Mouse (Mus musculus) activated CD4-positive, CD25-positive, alpha-beta regulatory T cell (primary cell): ENCODE results near the gene BC029722. TPM values are rescaled to one million over a fixed set of nuclear protein-coding genes. Genes with fewer than 3 reads are reported as not detected.

Source experiments
- polyA plus RNA-seq, 2 experiments: library from polyadenylated mRNA; unstranded; fragments of 100-300 nt; shearing (Covaris generic); gene quantifications; one replicate each; pipeline ENCODE4 v1.2.1; 2017

Gene BC029722
- 10 to 100 TPM; 44.9 to 51.3 TPM for polyA plus RNA-seq

GRCm38 (mm10) chr2:155819392-155819448 is at the start of gene BC029722:
TSS of gene BC029722 (minus strand) at chr2:155819426.

GRCm38 (mm10) chr2:155834732-155835131 is 15.5 kb upstream of the BC029722 start, which contains the start of gene Fam83c:
TSS of gene Fam83c (minus strand) at chr2:155834854.

DNA sequence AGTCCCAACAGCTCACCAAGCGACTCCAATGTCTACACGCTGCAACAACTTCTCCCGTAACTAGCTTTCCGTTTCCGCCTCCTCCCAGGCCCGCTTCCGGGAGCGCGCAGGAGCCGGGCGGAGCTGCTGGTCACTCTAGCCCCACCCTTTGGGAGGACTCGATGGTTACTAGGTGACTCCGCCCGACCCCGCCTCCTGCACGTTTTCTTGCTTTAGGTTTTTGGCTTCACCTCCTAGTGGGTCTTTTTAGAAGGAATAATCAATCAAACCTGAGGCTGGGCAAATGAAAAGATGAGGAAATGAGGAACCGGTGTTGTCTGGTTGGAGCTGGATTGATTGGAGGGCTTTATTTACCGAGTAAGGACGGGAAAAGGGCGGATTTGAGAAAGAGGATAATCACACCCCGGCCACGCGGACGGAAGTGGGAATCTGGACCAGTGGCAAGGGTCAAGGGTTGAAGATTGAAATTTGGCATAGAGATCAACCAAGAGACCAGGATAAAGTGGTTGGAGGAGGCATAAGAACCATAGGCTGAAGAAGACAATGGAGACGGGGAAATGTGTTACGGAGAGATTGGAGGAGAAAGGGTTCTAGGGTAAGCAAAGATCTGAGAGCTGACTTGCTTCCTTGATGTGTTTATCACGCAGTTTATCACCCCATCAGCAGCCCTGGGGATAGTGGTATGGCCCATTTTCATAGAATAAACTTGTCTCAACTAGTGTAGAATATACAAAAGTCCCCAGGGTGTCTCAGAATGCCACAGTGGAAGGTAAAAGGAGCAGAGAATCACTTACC is 7.6 kb upstream of the BC029722 start, which contains the start of gene Eif6:
Gene Eif6 (minus strand): TSS at position 296 of the 795 bp plus-strand sequence.

DNA sequence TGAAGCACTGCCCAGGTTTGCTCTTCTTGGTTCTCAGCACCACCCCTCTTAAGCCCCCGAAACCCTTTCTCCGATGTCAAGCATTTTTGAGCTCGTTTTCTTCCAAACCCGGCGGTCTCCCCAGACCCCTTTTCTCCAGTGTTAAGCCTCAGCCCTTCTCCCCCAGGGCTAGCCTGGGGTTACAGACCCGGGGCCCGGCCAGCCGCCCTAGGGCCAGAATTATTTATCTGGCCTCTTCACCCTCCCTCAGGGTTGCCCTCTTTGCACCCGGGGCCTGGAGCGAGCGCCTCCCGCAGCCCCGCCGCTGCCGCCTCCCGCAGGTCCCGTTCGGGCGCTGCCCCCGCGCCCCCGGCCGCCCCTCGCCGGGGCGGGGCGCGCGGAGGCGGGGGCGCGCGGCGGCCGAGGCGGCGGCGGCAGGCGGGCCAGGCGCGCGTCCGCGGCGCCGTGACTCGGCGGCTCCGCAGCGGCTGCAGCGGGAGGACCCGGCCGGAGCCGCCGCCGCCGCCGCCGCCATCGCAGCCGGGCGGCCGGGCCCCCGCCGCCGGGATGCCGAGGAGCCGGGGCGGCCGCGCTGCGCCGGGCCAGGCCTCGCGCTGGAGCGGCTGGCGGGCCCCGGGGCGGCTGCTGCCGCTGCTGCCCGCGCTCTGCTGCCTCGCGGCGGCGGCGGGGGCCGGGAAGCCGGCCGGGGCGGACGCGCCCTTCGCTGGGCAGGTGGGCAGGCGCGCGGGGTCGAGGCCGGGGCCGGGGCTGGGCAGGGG is 44.1 kb downstream of the BC029722 start, which contains the start of gene Mmp24:
Gene Mmp24 (plus strand): TSS at position 416 of the 758 bp plus-strand sequence.

Other genes with a start within 250 kb of the BC029722 start
- gene Gss, start 226.6 kb downstream of the BC029722 start, polyA plus RNA-seq = 10 to 100 TPM; 15.6 to 15.7 TPM
- gene Myh7b, start 208.2 kb downstream of the BC029722 start, polyA plus RNA-seq = under 1 TPM in 1 of 2 experiments, not detected in 1; 0.02 TPM
- 100 to 1,000 TPM; 208 to 271 TPM for gene Trpc4ap, start 127.0 kb downstream of the BC029722 start, polyA plus RNA-seq
- gene Edem2, start 90.0 kb downstream of the BC029722 start, polyA plus RNA-seq = 10 to 100 TPM; 65.5 to 66.5 TPM
- gene Gm17581, start 83.6 kb downstream of the BC029722 start, polyA plus RNA-seq = not detected
- under 1 TPM; 0.36 to 0.87 TPM for gene Procr, start 68.3 kb downstream of the BC029722 start, polyA plus RNA-seq
- gene Mmp24, start 44.1 kb downstream of the BC029722 start, polyA plus RNA-seq = under 1 TPM in 1 of 2 experiments, not detected in 1; 0.06 TPM
- gene Eif6, start 7.5 kb upstream of the BC029722 start, polyA plus RNA-seq = 100 to 1,000 TPM; 204 to 246 TPM
- gene Fam83c, start 15.4 kb upstream of the BC029722 start, polyA plus RNA-seq = not detected
- gene Uqcc1, start 110.9 kb upstream of the BC029722 start, polyA plus RNA-seq = 10 to 100 TPM; 26.6 to 30.4 TPM
- not detected for gene Gm15557, start 121.3 kb upstream of the BC029722 start, polyA plus RNA-seq
- not detected for gene Gdf5, start 125.9 kb upstream of the BC029722 start, polyA plus RNA-seq
- gene Cep250, start 137.0 kb upstream of the BC029722 start, polyA plus RNA-seq = 10 to 100 TPM; 23.8 to 46.7 TPM
- gene 6430550D23Rik, start 188.6 kb upstream of the BC029722 start, polyA plus RNA-seq = 1 to 10 TPM; 1.4 to 2.1 TPM
- 100 to 1,000 TPM; 132 to 136 TPM for gene Ergic3, start 188.6 kb upstream of the BC029722 start, polyA plus RNA-seq
- under 1 TPM in 1 of 2 experiments, not detected in 1; 0.11 TPM for gene Fer1l4, start 233.5 kb upstream of the BC029722 start, polyA plus RNA-seq
- under 1 TPM; 0.27 to 0.60 TPM for gene Spag4, start 245.7 kb upstream of the BC029722 start, polyA plus RNA-seq